25 mouse cellular contexts compared by ENCODE assay signal in genomic region chr3:27323551-27323950, GRCm38 (mm10). TPM values are rescaled to one million over a fixed set of nuclear protein-coding genes. Genes with fewer than 3 reads are reported as not detected.
DNase-seq lines count a peak whose midpoint lies in the region; ATAC-seq and TF ChIP-seq lines count a peak whose summit lies in the region.
"Had no signal": no experiment of that assay in that cellular context is flagged by ENCODE, and none has a peak within 500 bp of the region (broad histone marks: within the 10 kb centered on the region; RNA-seq: fewer than 3 reads in every experiment).

No protein-coding gene starts in this region.

- H3K9me3 ChIP-seq in kidney, embryonic 14.5 days (ENCODE audit: control insufficient read depth, low read length), result no peaks in the 10 kb centered on the region
- H3K9me3 ChIP-seq in kidney, postnatal 0 days (replicated peaks; ENCODE audit: low read length), result no peaks in the 10 kb centered on the region
- no peaks in the 10 kb centered on the region for H3K9me3 ChIP-seq in midbrain, embryonic 14.5 days (ENCODE audit: control insufficient read depth, low read length)
- H3K9me3 ChIP-seq: embryonic facial prominence, embryonic 15.5 days; heart, embryonic 13.5 days; hindbrain, embryonic 12.5 days; limb, embryonic 13.5 days; liver, embryonic 13.5 days had no signal

- 24% methylated on average over 5 of the region's 5 CpGs for WGBS in kidney, embryonic 14.5 days
- 12% methylated on average over 5 of the region's 5 CpGs for WGBS in kidney, postnatal 0 days
- 81% methylated on average over 5 of the region's 5 CpGs for WGBS in midbrain, embryonic 14.5 days

- ATAC-seq in kidney, embryonic 14.5 days (ENCODE audit: low FRiP score, low TSS enrichment), result no peak
- ATAC-seq in kidney, postnatal 0 days (replicated peaks; ENCODE audit: low FRiP score, low read depth), result no peak
- ATAC-seq in megakaryocyte, adult 5-6 weeks (ENCODE audit: poor library complexity, severe bottlenecking), result no peak
- ATAC-seq in midbrain, embryonic 14.5 days (ENCODE audit: low FRiP score, low TSS enrichment), result no peak
- ATAC-seq: forebrain, embryonic 14.5 days; intestine, postnatal 0 days; midbrain, embryonic 16.5 days had no signal

- H3K4me2 ChIP-seq in kidney, embryonic 14.5 days (replicated peaks; ENCODE audit: low read depth, low read length), result no peak overlapping the region
- H3K4me2 ChIP-seq in kidney, postnatal 0 days (ENCODE audit: low read length), result no peak overlapping the region
- H3K4me2 ChIP-seq in midbrain, embryonic 14.5 days (ENCODE audit: low read length), result no peak overlapping the region
- H3K4me2 ChIP-seq: embryonic facial prominence, embryonic 15.5 days; heart, embryonic 13.5 days; hindbrain, embryonic 12.5 days; limb, embryonic 13.5 days; liver, embryonic 13.5 days; lung, embryonic 14.5 days had no signal

- no peaks in the 10 kb centered on the region for H3K4me1 ChIP-seq in kidney, embryonic 14.5 days (ENCODE audit: control insufficient read depth, insufficient read depth, low read length)
- H3K4me1 ChIP-seq in kidney, postnatal 0 days (replicated peaks; ENCODE audit: insufficient read depth, low read length), result no peaks in the 10 kb centered on the region
- no peaks in the 10 kb centered on the region for H3K4me1 ChIP-seq in midbrain, embryonic 14.5 days (ENCODE audit: control insufficient read depth, insufficient read depth, low read length)
- H3K4me1 ChIP-seq: embryonic facial prominence, embryonic 15.5 days; heart, embryonic 13.5 days; hindbrain, embryonic 12.5 days; liver, embryonic 13.5 days had no signal

- no peak overlapping the region for H3K27ac ChIP-seq in kidney, embryonic 14.5 days (ENCODE audit: low read depth, low read length)
- peak overlapping the region; percentile 31; the same call in 1 of the 2 replicates for H3K27ac ChIP-seq in kidney, postnatal 0 days
- H3K27ac ChIP-seq in midbrain, embryonic 14.5 days (replicated peaks; ENCODE audit: low read depth, low read length), result no peak overlapping the region
- H3K27ac ChIP-seq: embryonic facial prominence, embryonic 15.5 days; heart, embryonic 13.5 days; hindbrain, embryonic 12.5 days; limb, embryonic 13.5 days; liver, embryonic 13.5 days; stomach, postnatal 0 days had no signal

- no peaks in the 10 kb centered on the region for H3K27me3 ChIP-seq in kidney, embryonic 14.5 days (ENCODE audit: control insufficient read depth, insufficient read depth, low read length)
- H3K27me3 ChIP-seq in kidney, postnatal 0 days (ENCODE audit: insufficient read depth, low read length), result no peaks in the 10 kb centered on the region
- H3K27me3 ChIP-seq in midbrain, embryonic 14.5 days (ENCODE audit: control insufficient read depth, insufficient read depth, low read length), result no peaks in the 10 kb centered on the region
- H3K27me3 ChIP-seq: embryonic facial prominence, embryonic 15.5 days; heart, embryonic 13.5 days; hindbrain, embryonic 12.5 days; limb, embryonic 13.5 days; liver, embryonic 13.5 days had no signal

- H3K9ac ChIP-seq in kidney, embryonic 14.5 days (ENCODE audit: low read depth, low read length), result no peak overlapping the region
- H3K9ac ChIP-seq in kidney, postnatal 0 days (ENCODE audit: low read depth, low read length), result no peak overlapping the region
- H3K9ac ChIP-seq in midbrain, embryonic 14.5 days (replicated peaks; ENCODE audit: low read length), result no peak overlapping the region
- H3K9ac ChIP-seq: embryonic facial prominence, embryonic 15.5 days; heart, embryonic 13.5 days; hindbrain, embryonic 12.5 days; limb, embryonic 13.5 days; liver, embryonic 13.5 days; lung, embryonic 14.5 days had no signal

- H3K4me3 ChIP-seq in kidney, embryonic 14.5 days (ENCODE audit: low read length), result no peak overlapping the region
- H3K4me3 ChIP-seq in kidney, postnatal 0 days (replicated peaks; ENCODE audit: low read depth, low read length), result no peak overlapping the region
- no peak overlapping the region for H3K4me3 ChIP-seq in midbrain, embryonic 14.5 days (replicated peaks; ENCODE audit: low read depth, low read length)
- H3K4me3 ChIP-seq: embryonic facial prominence, embryonic 15.5 days; heart, embryonic 13.5 days; hindbrain, embryonic 12.5 days; limb, embryonic 13.5 days; liver, embryonic 13.5 days; myocyte had no signal

- TF ChIP-seq CTCF in kidney, postnatal 0 days (IDR thresholded peaks at IDR 0.05; ENCODE audit: low read depth), result no peak

- DNase-seq in adrenal gland, adult 2 months, result peak; percentile 16
- no peak for DNase-seq in adrenal gland, postnatal 14 days
- DNase-seq in kidney, adult 11 months, result peak; percentile 63
- no peak for DNase-seq in kidney, postnatal 0 days (ENCODE audit: low spot score)
- no peak for DNase-seq in midbrain, embryonic 14.5 days
- no peak for DNase-seq in liver
- DNase-seq: adrenal gland, postnatal 25 days; cerebellum, adult 9-10 months; gastrocnemius, postnatal 10 days; heart, postnatal 14 days; liver, embryonic 13.5 days; lung, embryonic 14.5 days; lung, postnatal 36 days had no signal

- H3K36me3 ChIP-seq in kidney, embryonic 14.5 days (ENCODE audit: control insufficient read depth, insufficient read depth, low read length), result no peaks in the 10 kb centered on the region
- no peaks in the 10 kb centered on the region for H3K36me3 ChIP-seq in kidney, postnatal 0 days (ENCODE audit: insufficient read depth, low read length)
- no peaks in the 10 kb centered on the region for H3K36me3 ChIP-seq in midbrain, embryonic 14.5 days (ENCODE audit: control insufficient read depth, insufficient read depth, low read length)
- H3K36me3 ChIP-seq: embryonic facial prominence, embryonic 15.5 days; heart, embryonic 13.5 days; hindbrain, embryonic 12.5 days; limb, embryonic 13.5 days; liver, embryonic 13.5 days had no signal

RNA-seq across cellular contexts. Expression of gene Tnfsf10, which starts 6.7 kb away (rescaled TPM):
- total RNA-seq in adrenal gland, adult 2 months (2021), result 10 to 100 TPM in 1 of 2 experiments, 1 to 10 TPM in 1; 5.1 to 14.2 TPM
- 1.9 and 3.1 TPM in 2 replicates for polyA plus RNA-seq in adrenal gland, adult 2 months (2012; rRNA removed)
- 12.7 and 14.5 TPM in 2 replicates for total RNA-seq in adrenal gland, postnatal 14 days (2021)
- polyA plus RNA-seq in kidney, embryonic 14.5 days (2014; fragmentation: Nextera tagmentation; extraction: Ambion mirVana), result 0.10 and 0.38 TPM in 2 replicates
- polyA plus RNA-seq in kidney, postnatal 0 days (2015; fragmentation: Nextera tagmentation; extraction: Ambion mirVana), result 3.8 and 4.1 TPM in 2 replicates
- total RNA-seq in megakaryocyte, adult 5-6 weeks (2015), result 1.0 and 1.1 TPM in 2 replicates
- 1.5 and 1.6 TPM in 2 replicates for total RNA-seq in megakaryocyte, adult 5-6 weeks (2017)
- 0.13 TPM in 1 of 2 replicates, not detected in the other for polyA plus RNA-seq in midbrain, embryonic 14.5 days (2014; fragmentation: Nextera tagmentation; extraction: Ambion mirVana)
- polyA plus RNA-seq: hindbrain, embryonic 12.5 days; myocyte had no signal

RNA-seq across cellular contexts. Expression of gene Ghsr, which starts 47.6 kb away (rescaled TPM):
- total RNA-seq in adrenal gland, adult 2 months (2021), result not detected
- polyA plus RNA-seq in adrenal gland, adult 2 months (2012; rRNA removed), result not detected in 2 replicates
- not detected in 2 replicates for total RNA-seq in adrenal gland, postnatal 14 days (2021)
- polyA plus RNA-seq in kidney, embryonic 14.5 days (2014; fragmentation: Nextera tagmentation; extraction: Ambion mirVana), result 0.05 TPM in 1 of 2 replicates, not detected in the other
- not detected in 2 replicates for polyA plus RNA-seq in kidney, postnatal 0 days (2015; fragmentation: Nextera tagmentation; extraction: Ambion mirVana)
- not detected in 2 replicates for total RNA-seq in megakaryocyte, adult 5-6 weeks (2015)
- total RNA-seq in megakaryocyte, adult 5-6 weeks (2017), result not detected in 2 replicates
- 0.43 and 0.45 TPM in 2 replicates for polyA plus RNA-seq in midbrain, embryonic 14.5 days (2014; fragmentation: Nextera tagmentation; extraction: Ambion mirVana)
- total RNA-seq: adrenal gland, postnatal 25 days; common myeloid progenitor, adult 5-6 weeks; gastrocnemius, postnatal 10 days; heart, postnatal 14 days had no signal
- polyA plus RNA-seq: embryonic facial prominence, embryonic 15.5 days; forebrain, embryonic 14.5 days; heart, embryonic 13.5 days; intestine, postnatal 0 days; limb, embryonic 13.5 days; liver, embryonic 13.5 days; lung, embryonic 14.5 days; myocyte; stomach, postnatal 0 days had no signal

Comparison
In these comparisons a context has a peak if more than half of its experiments do, and no peak if none do; other contexts are left out.
1. DNase-seq: peak in adrenal gland, adult 2 months (single experiment) and kidney, adult 11 months (single experiment); none in adrenal gland, postnatal 14 days (single experiment), kidney, postnatal 0 days (single experiment), midbrain, embryonic 14.5 days (single experiment) and liver (single experiment).